In genomic region chr17:15579410-15580071, GRCm38 (mm10) we compare ENCODE assay signal across 16 mouse cellular contexts.
"Had no signal": no experiment of that assay in that cellular context is flagged by ENCODE, and none has a peak within 500 bp of the region (broad histone marks: within the 10 kb centered on the region; RNA-seq: fewer than 3 reads in every experiment).

No protein-coding gene starts in this region.

- DNase-seq: kidney, adult 2 months; kidney, postnatal 25 days; layer of hippocampus, postnatal 36 days; liver, postnatal 0 days; lung, embryonic 14.5 days; retina, postnatal 1 day; right cerebral cortex, postnatal 25 days; thymus, postnatal 4 days had no signal

- H3K4me1 ChIP-seq: midbrain, embryonic 15.5 days; neural tube, embryonic 13.5 days had no signal

- H3K36me3 ChIP-seq: midbrain, embryonic 12.5 days; midbrain, embryonic 15.5 days; neural tube, embryonic 13.5 days had no signal

- H3K27ac ChIP-seq: kidney, postnatal 0 days; left cerebral cortex, adult 2 months; liver, embryonic 14.5 days; macrophage; midbrain, embryonic 12.5 days; midbrain, embryonic 15.5 days; neural tube, embryonic 13.5 days had no signal

- H3K9ac ChIP-seq: liver, embryonic 14.5 days; liver, postnatal 0 days; lung, embryonic 14.5 days; midbrain, embryonic 12.5 days; midbrain, embryonic 15.5 days; neural tube, embryonic 13.5 days had no signal

- H3K4me3 ChIP-seq: left cerebral cortex, adult 2 months; midbrain, embryonic 12.5 days; midbrain, embryonic 15.5 days; neural tube, embryonic 13.5 days had no signal

- H3K9me3 ChIP-seq: midbrain, embryonic 12.5 days; midbrain, embryonic 15.5 days; neural tube, embryonic 13.5 days had no signal

- ATAC-seq: liver, postnatal 0 days; lung, postnatal 0 days; midbrain, embryonic 15.5 days had no signal

- H3K4me2 ChIP-seq: lung, embryonic 14.5 days; midbrain, embryonic 12.5 days; midbrain, embryonic 15.5 days; neural tube, embryonic 13.5 days had no signal
